Mouse (Mus musculus) forebrain, embryonic 15.5 days (tissue): ENCODE data around the gene Entpd7. TPM values are rescaled to one million over a fixed set of nuclear protein-coding genes. Genes with fewer than 3 reads are reported as not detected.

Experiments used
- ATAC-seq: fragments of 200-750 bp; cut with Nextera tagmentation; replicated peaks from 2 replicates; pipeline ENCODE4 v1.8.0; 2017; ENCODE audit warnings: mild to moderate bottlenecking, moderate TSS enrichment, moderate library complexity
- H3K27ac ChIP-seq: fragments of 300-500 bp; sonication (generic); replicated peaks from 2 replicates; pipeline ENCODE4 v1.5.1; 2015; ENCODE audit warnings: mild to moderate bottlenecking, inconsistent platforms
- H3K27me3 ChIP-seq: fragments of 300-500 bp; sonication (generic); 2 replicates; pipeline ENCODE4 v1.6.1; 2015; ENCODE audit warnings: inconsistent platforms
- H3K36me3 ChIP-seq: fragments of 300-500 bp; sonication (generic); 2 replicates; pipeline ENCODE4 v1.6.1; 2015; ENCODE audit warnings: mild to moderate bottlenecking, inconsistent platforms
- H3K4me1 ChIP-seq: fragments of 300-500 bp; sonication (generic); 2 replicates; pipeline ENCODE4 v1.6.1; 2015; ENCODE audit warnings: inconsistent platforms
- H3K4me2 ChIP-seq: fragments of 300-500 bp; sonication (generic); replicated peaks from 2 replicates; pipeline ENCODE4 v1.6.1; 2015; ENCODE audit warnings: mild to moderate bottlenecking, inconsistent platforms
- H3K4me3 ChIP-seq: fragments of 300-500 bp; sonication (generic); 2 replicates; pipeline ENCODE4 v1.5.1; 2015; ENCODE audit warnings: mild to moderate bottlenecking, inconsistent platforms
- H3K9ac ChIP-seq: fragments of 300-500 bp; sonication (generic); replicated peaks from 2 replicates; pipeline ENCODE4 v1.6.1; 2015; ENCODE audit warnings: mild to moderate bottlenecking, inconsistent platforms
- H3K9me3 ChIP-seq: fragments of 300-500 bp; sonication (generic); 2 replicates; pipeline ENCODE4 v1.6.1; 2016; ENCODE audit warnings: inconsistent platforms
- WGBS: fragments of 180-500 bp; shearing (Covaris S2); methylation state at CpG from one replicate; pipeline ENCODE4 v1.1.7; 2015; ENCODE audit warnings: mixed read lengths; 5-methylcytosine and 5-hydroxymethylcytosine counted together
- polyA plus RNA-seq: library from polyadenylated mRNA; unstranded; fragments of >200 nt; fragmentation: Nextera tagmentation; extraction: Ambion mirVana; gene quantifications from 2 replicates; pipeline ENCODE4 v1.2.1, GENCODE M21; 2015

Entpd7 gene
- polyA plus RNA-seq, 1 experiment from 2014 or later: 8.2 TPM

DNA sequence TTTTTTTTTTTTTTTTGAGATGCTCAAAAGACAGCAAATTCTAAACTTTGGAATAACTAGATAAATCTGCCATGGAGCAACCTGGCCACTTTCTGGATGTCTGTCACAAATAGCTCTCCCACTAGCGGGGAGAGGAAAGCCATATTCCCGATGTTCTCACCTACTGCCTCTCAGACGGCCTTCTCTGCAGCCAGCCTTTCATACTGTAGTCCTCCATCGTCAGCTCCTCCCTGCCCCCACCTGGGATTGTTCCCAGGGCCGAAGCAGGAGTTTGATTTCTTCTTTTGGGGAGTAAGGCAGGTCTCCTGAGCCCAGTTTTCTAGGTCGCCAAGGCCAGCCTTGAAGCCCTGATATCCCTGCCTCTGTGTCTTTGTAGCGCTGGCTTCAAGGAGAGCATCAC is 41.7 kb downstream of the Entpd7 start:
- no peak for ATAC-seq
- H3K4me3 ChIP-seq: no peak overlapping the region

DNA sequence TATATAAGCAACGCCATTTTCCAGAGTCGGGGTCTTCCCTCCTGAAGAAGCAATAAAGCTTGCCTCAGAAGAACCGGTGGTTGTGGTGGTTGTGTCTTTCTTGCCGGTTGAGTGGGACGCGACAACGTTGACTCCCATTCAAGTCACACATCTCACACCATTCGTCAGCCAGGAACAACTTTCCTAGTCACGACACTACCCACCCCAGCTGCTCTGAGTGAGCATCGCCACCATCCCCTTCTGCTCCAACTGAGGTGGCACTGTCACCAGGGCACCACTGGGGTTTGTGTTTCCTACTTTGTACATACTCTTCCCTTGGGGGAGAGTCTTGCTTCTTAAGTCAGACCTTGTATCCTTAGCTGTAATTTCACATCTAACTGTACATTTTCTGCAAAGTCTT is 48.9 kb downstream of the Entpd7 start:
- H3K4me2 ChIP-seq: no peak overlapping the region
- no peak overlapping the region for H3K4me3 ChIP-seq
- no peak overlapping the region for H3K27ac ChIP-seq
- no peak overlapping the region for H3K9ac ChIP-seq
- WGBS: 97% methylated on average over 10 of the region's 10 CpGs
- H3K9me3 ChIP-seq: no peaks in the 10 kb centered on the region
- H3K4me1 ChIP-seq: no peaks in the 10 kb centered on the region
- ATAC-seq: no peak
- H3K27me3 ChIP-seq: no peaks in the 10 kb centered on the region
- peaks cover 81% of the 10 kb centered on the region for H3K36me3 ChIP-seq

More for the DNA sequence above, 41.7 kb downstream of the Entpd7 start:
- Histone ChIP-seq H3K27ac (no peak overlapping the region), H3K9me3 (no peaks in the 10 kb centered on the region), H3K27me3 (no peaks in the 10 kb centered on the region), H3K9ac (no peak overlapping the region), H3K4me2 (no peak overlapping the region), H3K36me3 (peaks cover 32% of the 10 kb centered on the region), H3K4me1 (no peaks in the 10 kb centered on the region)
- WGBS: 64% methylated on average over 7 of the region's 7 CpGs

DNA sequence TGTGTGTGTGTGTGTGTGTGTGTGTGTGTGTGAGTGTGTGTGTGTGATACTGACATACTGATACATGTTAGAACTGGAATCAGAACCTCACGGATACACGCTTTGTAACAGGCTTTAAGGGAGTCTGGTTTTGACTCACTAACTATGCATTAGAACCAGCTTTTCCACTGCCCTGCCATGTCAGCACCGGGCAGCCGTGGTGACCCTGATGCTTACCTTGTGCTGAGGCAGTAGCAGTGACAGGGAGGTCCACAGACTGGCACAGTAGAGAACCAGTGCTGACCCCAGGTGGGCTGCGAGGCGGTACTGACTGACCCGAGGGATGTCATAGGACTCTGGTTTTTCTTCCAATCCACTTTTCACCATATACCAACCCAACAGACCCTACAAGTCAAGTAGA is 53.9 kb downstream of the Entpd7 start:
- WGBS: 97% methylated on average over 7 of the region's 7 CpGs
- peaks cover 88% of the 10 kb centered on the region for H3K36me3 ChIP-seq
- no peak for ATAC-seq

DNA sequence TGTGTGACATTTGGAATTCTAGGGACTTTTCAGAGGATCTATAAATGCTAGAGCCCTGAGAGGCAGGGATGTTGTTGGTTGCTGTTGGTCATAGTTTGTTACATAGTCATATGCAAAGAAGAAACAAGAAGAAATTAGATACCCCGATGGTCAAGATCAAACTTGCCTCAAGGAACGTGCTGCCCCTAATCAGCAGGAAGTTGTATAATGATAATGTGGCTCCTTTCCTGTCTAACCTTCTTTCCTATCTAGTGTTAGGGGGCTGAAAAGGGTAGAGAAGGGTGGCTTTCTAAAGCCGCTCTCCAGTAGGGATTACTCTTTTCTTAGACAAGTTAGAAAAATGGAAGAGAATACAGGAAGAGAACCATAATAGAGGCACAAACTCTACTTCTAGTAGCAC is 56.3 kb downstream of the Entpd7 start:
- 97% methylated on average over 3 of the region's 3 CpGs for WGBS
- Histone ChIP-seq H3K4me3 (no peak overlapping the region), H3K27me3 (no peaks in the 10 kb centered on the region), H3K4me1 (no peaks in the 10 kb centered on the region), H3K27ac (no peak overlapping the region), H3K9ac (no peak overlapping the region), H3K9me3 (no peaks in the 10 kb centered on the region), H3K4me2 (no peak overlapping the region), H3K36me3 (peaks cover 83% of the 10 kb centered on the region)
- no peak for ATAC-seq

More for the DNA sequence above, 53.9 kb downstream of the Entpd7 start:
- H3K9ac ChIP-seq: no peak overlapping the region
- no peak overlapping the region for H3K4me3 ChIP-seq
- no peaks in the 10 kb centered on the region for H3K4me1 ChIP-seq
- H3K27ac ChIP-seq: no peak overlapping the region
- no peaks in the 10 kb centered on the region for H3K27me3 ChIP-seq
- no peaks in the 10 kb centered on the region for H3K9me3 ChIP-seq
- H3K4me2 ChIP-seq: no peak overlapping the region

DNA sequence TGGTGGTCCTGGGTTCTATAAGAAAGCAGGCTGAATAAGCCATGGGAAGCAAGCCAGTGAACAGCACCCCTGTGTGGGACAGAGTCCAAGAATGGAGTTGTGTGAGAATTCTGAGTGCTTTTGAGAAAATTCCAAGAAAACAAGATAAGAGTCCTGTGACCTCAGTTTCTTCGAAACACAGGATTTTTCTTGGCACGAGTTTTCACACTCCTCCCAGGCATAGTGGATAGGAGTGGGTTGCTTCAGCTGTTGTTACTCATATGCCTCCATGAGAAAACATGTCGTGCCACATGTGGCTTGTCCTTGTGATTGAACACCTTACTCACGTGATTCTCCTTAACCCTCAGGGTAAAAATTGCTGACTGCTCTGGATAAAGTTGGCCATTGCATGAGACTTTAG is 58.4 kb downstream of the Entpd7 start:
- Histone ChIP-seq H3K4me3 (no peak overlapping the region), H3K27ac (no peak overlapping the region), H3K4me1 (peaks cover 11% of the 10 kb centered on the region), H3K9ac (no peak overlapping the region), H3K27me3 (no peaks in the 10 kb centered on the region), H3K9me3 (no peaks in the 10 kb centered on the region), H3K4me2 (no peak overlapping the region), H3K36me3 (peaks cover 66% of the 10 kb centered on the region)
- no peak for ATAC-seq
- WGBS: 95% methylated on average over 4 of the region's 4 CpGs

DNA sequence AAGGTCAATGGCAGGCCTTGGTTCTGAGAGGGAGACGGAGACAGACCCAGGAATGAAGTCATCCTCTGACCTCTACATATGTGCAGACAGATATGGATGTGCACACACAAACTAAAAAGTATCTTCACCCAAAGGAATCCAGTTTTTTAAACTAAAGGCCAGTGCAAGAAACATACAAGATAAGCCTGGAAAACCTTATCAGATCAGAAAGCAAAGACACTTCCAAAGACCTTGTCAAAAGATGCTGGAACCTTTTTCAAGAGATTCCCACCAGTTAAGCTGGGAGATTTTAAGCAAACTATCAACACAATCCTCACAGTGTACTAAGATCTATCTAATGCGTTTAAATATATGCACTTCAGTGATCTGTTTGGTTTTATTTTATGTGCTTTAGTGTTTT is 60.5 kb downstream of the Entpd7 start:
- no peak for ATAC-seq
- H3K36me3 ChIP-seq: peaks cover 49% of the 10 kb centered on the region

DNA sequence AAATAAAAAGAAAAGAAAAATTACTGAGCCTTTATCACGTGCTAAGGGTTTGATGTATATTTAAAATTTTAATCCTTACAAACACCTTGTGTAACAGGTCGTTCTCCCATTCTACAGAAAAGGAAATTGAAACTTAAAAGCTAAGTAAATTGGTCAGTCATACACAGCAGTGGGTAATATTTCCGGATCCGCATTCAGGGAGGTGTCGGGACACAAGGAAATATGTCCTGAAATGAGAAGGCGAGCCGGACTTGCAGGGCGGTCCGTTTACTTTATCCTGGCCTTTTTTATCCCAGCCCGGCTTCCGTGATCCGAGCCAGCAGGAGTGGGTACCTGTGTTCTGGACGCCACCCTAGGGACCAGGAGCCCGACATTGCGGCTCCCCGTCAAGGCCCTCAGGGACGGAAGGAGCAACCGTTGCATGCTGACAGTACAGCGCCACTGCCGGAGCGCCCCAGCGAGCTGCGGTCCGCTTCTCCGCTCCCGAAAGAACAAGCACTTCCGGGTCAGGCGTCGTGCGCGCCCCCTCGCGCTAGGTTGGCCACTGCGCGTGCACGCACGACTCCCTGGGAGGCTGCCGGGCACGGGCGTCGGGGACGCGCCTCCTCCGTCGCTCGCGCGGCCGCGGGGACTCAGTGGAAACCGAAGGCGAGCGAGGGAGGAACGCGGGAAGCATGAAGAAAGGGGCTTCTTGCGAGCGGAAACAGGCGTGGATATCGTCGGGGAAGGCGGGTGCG is 63.2 kb downstream of the Entpd7 start, which contains the start of the genes Cutc and Cox15:
Gene Cutc (plus strand): TSS at position 508 of the 737 bp plus-strand sequence.
Gene Cox15 (minus strand): TSS at position 512 of the 737 bp plus-strand sequence.
- Histone ChIP-seq H3K9me3 (no peaks in the 10 kb centered on the region), H3K27ac (peak within 1 kb of the TSS; percentile 99), H3K4me3 (peak within 1 kb of the TSS; percentile 68), H3K27me3 (no peaks in the 10 kb centered on the region), H3K9ac (peak within 1 kb of the TSS; percentile 80), H3K4me2 (peak within 1 kb of the TSS; percentile 59), H3K4me1 (peaks cover 16% of the 10 kb centered on the region), H3K36me3 (peaks cover 23% of the 10 kb centered on the region)
- WGBS: under 1% methylated on average over 62 of the region's 62 CpGs
- ATAC-seq: peak; percentile 95

More for the DNA sequence above, 60.5 kb downstream of the Entpd7 start:
- Histone ChIP-seq H3K27me3 (no peaks in the 10 kb centered on the region), H3K4me2 (no peak overlapping the region), H3K9me3 (no peaks in the 10 kb centered on the region), H3K9ac (no peak overlapping the region), H3K4me3 (no peak overlapping the region), H3K4me1 (peaks cover 16% of the 10 kb centered on the region), H3K27ac (no peak overlapping the region)
- WGBS: 99% methylated on average over 2 of the region's 2 CpGs

DNA sequence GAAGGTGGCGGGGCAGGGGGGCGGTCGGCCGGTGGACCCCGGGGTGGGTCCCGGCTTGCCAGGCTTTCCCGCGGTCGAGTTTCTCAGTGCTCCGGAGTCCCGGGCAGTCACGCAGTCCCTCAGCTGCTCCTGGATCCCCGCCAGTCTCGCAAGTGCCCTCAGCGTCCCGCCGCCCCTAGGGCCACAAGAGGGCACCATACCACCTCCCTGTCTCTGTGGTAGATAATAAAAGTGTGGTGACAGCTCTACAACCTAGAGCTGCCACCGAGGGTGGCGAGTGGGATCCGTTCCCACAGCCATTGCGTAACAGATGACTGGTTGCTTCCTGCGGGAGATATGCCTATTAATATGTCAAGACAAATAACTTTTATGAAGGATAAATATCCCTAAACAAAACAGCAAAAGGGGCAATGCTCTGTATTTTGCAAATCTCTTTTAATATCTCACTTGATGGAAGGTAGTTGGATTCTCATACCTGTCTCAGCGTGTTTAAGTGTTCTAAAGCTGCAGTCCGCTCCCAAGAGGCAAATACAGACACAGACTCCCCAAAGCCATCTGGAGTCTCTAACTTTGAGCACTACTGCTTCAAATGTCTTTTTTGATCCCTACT is 63.9 kb downstream of the Entpd7 start:
- ATAC-seq: peak; percentile 89
- H3K4me2 ChIP-seq: peak overlapping the region; percentile 59
- no peaks in the 10 kb centered on the region for H3K9me3 ChIP-seq
- WGBS: under 1% methylated on average over 24 of the region's 24 CpGs
- no peaks in the 10 kb centered on the region for H3K27me3 ChIP-seq
- H3K27ac ChIP-seq: peak overlapping the region; percentile 99
- H3K4me3 ChIP-seq: peak overlapping the region; percentile 68
- H3K9ac ChIP-seq: peak overlapping the region; percentile 80
- peaks cover 16% of the 10 kb centered on the region for H3K36me3 ChIP-seq
- H3K4me1 ChIP-seq: peaks cover 16% of the 10 kb centered on the region

DNA sequence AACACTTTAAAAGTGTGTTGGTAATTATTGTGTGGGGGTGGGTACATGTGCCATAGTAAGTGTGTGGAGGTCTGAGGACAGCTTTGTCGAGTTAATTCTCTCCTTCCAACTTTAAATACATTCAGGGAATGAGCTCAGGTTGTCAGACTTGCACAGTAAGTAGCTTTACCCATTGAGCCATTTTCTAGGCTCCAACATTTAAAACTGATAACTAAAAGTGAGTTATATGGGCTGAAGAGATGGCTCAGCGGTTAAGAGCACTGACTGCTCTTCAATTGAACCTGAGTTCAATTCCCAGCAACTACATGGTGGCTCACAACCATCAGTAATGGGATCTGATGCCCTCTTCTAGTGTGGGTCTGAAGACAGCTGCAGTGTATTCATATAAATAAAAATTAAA is 64.8 kb downstream of the Entpd7 start:
- H3K4me3 ChIP-seq: no peak overlapping the region
- no peak overlapping the region for H3K9ac ChIP-seq
- 75% methylated on average over 2 of the region's 2 CpGs for WGBS
- peaks cover 16% of the 10 kb centered on the region for H3K4me1 ChIP-seq
- no peak overlapping the region for H3K4me2 ChIP-seq
- no peak for ATAC-seq
- H3K9me3 ChIP-seq: no peaks in the 10 kb centered on the region
- no peak overlapping the region for H3K27ac ChIP-seq
- H3K36me3 ChIP-seq: peaks cover 7% of the 10 kb centered on the region
- H3K27me3 ChIP-seq: no peaks in the 10 kb centered on the region

DNA sequence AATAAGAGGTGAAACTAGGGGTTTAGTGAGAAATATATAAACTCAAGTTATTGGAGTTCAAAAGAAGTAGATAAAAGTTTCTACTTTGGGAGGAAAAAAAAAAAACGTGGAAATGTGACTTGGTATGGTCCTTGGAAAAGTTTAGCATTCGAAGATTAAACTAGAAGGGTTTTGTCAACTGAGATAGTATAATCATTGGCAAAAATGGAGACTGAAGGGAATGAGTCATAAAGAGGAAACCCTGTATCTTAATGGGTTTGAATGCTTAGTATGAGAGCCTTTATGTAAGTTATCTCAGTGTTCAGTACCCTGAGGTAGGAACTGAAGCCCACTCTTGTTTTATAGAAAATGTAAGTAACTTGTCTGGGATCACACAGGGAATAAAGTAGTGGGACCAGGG is 65.4 kb downstream of the Entpd7 start:
- H3K9ac ChIP-seq: no peak overlapping the region
- WGBS: 64% methylated on average over 2 of the region's 2 CpGs
- H3K4me3 ChIP-seq: no peak overlapping the region
- H3K27me3 ChIP-seq: no peaks in the 10 kb centered on the region
- ATAC-seq: no peak
- peaks cover 5% of the 10 kb centered on the region for H3K36me3 ChIP-seq
- H3K9me3 ChIP-seq: no peaks in the 10 kb centered on the region
- no peak overlapping the region for H3K27ac ChIP-seq
- H3K4me1 ChIP-seq: peaks cover 16% of the 10 kb centered on the region
- no peak overlapping the region for H3K4me2 ChIP-seq

DNA sequence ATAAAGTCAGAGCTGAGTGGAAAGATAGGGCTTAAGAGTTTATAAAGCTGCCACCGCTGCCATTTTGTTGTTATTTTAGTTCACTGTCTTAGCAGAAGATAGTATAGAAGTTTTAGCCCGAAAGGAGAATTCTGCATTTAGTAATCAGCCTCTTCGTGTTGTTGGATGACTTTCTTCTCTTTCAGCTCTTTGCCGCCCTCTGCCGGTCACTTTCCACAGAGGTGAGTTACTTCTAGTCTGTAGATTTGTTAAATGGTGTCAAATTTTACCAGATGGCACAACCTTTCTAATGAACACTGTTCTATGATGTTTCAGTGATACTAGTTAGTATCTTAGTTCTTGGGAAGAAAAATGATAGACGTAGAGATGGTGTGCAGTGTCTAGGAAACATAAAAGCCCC is 71.0 kb downstream of the Entpd7 start:
- H3K27me3 ChIP-seq: no peaks in the 10 kb centered on the region
- WGBS: 24% methylated on average over 6 of the region's 6 CpGs
- no peak for ATAC-seq
- no peak overlapping the region for H3K27ac ChIP-seq
- H3K4me3 ChIP-seq: no peak overlapping the region
- no peak overlapping the region for H3K4me2 ChIP-seq
- no peaks in the 10 kb centered on the region for H3K4me1 ChIP-seq
- no peak overlapping the region for H3K9ac ChIP-seq
- H3K36me3 ChIP-seq: no peaks in the 10 kb centered on the region
- H3K9me3 ChIP-seq: no peaks in the 10 kb centered on the region

DNA sequence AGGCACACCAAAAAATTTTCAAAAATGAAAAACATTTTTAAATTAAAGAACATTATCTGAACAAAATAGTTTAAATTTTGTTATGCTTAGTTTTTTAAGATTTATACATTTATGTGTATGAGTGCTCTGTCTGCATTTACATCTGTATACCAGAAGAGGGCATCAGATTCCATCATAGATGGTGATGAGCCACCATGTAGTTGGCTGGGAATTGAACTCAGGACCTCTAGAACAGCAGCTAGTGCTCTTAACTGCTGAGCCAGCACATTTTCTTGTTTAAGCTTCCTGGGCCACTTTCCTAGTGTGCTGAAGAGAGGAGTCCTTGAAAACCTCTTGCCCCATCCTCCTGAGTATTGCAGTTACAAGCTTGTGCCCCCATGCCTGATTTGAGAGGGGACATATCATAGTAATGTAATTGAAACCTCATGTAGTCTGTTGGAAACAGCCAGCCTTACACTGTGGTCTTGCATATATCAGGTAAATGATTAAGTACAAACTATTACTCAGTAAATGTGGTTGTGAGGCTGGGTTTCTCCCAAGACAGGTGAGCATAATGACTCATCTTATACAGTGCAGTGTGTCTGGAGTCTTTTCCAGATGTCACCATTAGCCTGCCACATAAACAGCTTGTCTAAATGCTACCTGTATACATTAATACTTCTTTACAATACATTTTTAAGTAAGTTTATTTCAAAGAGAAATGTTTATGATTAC is 72.2 kb downstream of the Entpd7 start:
- Histone ChIP-seq H3K4me3 (no peak overlapping the region), H3K36me3 (no peaks in the 10 kb centered on the region), H3K9ac (no peak overlapping the region), H3K9me3 (no peaks in the 10 kb centered on the region), H3K27me3 (no peaks in the 10 kb centered on the region), H3K4me1 (no peaks in the 10 kb centered on the region), H3K4me2 (no peak overlapping the region), H3K27ac (no peak overlapping the region)
- no peak for ATAC-seq
